Mouse (Mus musculus): ENCODE measurements around the gene Ninj2. TPM values are rescaled to one million over a fixed set of nuclear protein-coding genes. Genes with fewer than 3 reads are reported as not detected.

Ninj2 gene
- total RNA-seq, 2 experiments from 2014 or later, result not detected

Other genes with a start within 250 kb of the Ninj2 start
- 10 to 100 TPM; 21.2 to 25.7 TPM for gene Erc1, start 245.2 kb upstream of the Ninj2 start, total RNA-seq (2021)
- 10 to 100 TPM; 14.7 to 15.0 TPM for gene Rad52, start 190.7 kb upstream of the Ninj2 start, total RNA-seq (2021)
- gene Wnk1, start 54.7 kb upstream of the Ninj2 start, total RNA-seq (2021), result 100 to 1,000 TPM; 263 to 303 TPM
- gene D330020A13Rik, start 201.0 kb downstream of the Ninj2 start, total RNA-seq (2021), result under 1 TPM in 1 of 2 experiments, not detected in 1; 0.24 TPM
- gene B4galnt3, start 201.2 kb downstream of the Ninj2 start, total RNA-seq (2021), result 1 to 10 TPM; 1.4 to 1.5 TPM

All from gastrocnemius, postnatal 25 days (tissue).